Mouse (Mus musculus) naive thymus-derived CD4-positive, alpha-beta T cell, adult 5 months (primary cell): Measurements from ENCODE around the gene Tubgcp5. TPM values are rescaled to one million over a fixed set of nuclear protein-coding genes. Genes with fewer than 3 reads are reported as not detected.

Source experiments
- polyA plus RNA-seq: library from polyadenylated mRNA; unstranded; fragments of 100-300 nt; shearing (Covaris generic); gene quantifications from one replicate; pipeline ENCODE4 v1.2.1, GENCODE M21; 2017

The Tubgcp5 gene
- 19.7 TPM for polyA plus RNA-seq

DNA sequence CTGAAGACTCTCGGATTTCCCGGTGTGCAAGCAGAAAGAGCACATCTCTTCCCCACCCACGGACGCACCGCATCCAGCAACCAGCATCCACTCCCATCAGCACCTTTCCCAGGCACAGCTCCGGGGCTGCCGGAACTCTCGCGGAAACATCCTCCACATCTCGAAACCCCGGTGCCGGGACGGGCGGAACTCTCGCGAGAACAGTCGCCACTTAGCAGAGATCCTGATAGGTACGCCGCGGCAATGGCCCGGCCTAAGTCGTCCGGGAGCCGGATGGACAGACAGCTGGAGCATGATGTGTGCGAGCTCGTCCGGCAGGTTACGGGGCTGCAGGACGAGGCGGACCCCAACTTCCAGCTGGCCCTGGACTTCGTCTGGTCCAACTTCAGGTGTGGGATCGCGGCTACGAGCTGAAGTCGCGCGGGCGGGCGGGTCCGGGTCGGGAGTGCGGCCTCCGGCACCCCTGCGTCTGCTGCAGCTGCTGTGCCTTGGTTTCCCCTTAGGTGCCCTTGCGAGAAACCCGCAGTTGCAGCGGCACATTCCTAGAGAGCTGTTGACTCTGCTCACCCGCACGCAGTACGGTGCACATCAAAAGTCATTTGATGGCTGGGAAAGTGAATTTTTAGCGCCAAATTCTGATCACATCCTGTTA, at the start of gene Tubgcp5:
TSS of gene Tubgcp5 (plus strand) at position 203 of the 652 bp plus-strand sequence.

DNA sequence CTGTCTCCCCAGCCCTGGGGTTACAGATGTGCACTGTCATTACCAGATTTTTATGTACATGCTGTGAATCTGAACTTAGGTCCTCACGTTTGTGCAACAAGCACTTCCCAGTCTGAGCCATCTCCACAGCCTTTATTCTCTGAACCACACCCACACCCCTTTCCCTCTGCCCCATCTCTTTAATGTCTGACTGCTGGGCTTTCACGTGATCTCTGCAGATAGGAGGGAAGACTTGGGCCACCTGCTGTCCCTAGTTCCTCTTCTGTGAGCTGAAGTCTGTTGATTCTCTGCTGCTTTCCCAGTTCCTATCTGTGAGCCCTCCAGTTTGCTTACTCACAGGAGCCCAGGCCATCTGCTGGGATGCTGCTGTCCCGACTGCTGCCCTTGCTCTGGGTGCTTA, 26.0 kb upstream of the Tubgcp5 start, which contains the start of gene Siglech:
TSS of gene Siglech (plus strand) at position 253 of the 400 bp plus-strand sequence.

DNA sequence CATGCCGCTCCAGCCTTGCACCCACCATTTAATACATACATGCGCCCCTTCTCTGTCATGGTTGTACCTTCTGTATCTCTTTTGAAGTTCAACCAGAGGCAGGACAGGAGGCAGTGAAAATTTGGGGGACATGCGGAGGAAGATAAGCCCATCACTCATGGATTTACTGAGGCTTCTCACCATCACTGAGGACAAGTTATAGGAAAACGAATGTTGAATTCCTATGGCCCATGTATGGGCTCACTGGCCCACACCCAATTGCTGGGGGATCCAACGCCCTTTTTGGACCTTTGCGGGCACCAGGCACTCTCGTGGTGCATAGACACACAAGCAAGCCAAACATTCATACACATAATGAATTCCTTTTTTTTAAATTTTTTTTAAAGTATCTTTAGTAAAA, 47.5 kb downstream of the Tubgcp5 start, which contains the start of gene Cyfip1:
TSS of gene Cyfip1 (plus strand) at position 301 of the 400 bp plus-strand sequence.

Other genes starting within 250 kb of the Tubgcp5 start
- gene Siglech, start 26.0 kb upstream of the Tubgcp5 start, polyA plus RNA-seq: not detected
- gene Cyfip1, start 47.6 kb downstream of the Tubgcp5 start, polyA plus RNA-seq: 4.7 TPM
- 57.9 TPM for gene Nipa2, start 168.3 kb downstream of the Tubgcp5 start, polyA plus RNA-seq
- 0.50 TPM for gene Nipa1, start 225.8 kb downstream of the Tubgcp5 start, polyA plus RNA-seq